Mouse (Mus musculus) spleen, postnatal 10 days (tissue): Measurements from ENCODE around the gene Epha6.

ENCODE experiments used
- DNase-seq, 2 experiments: peaks; one replicate each; pipeline ENCODE4 v3.0.0; 2021 to 2022; ENCODE audit warnings: low spot score in 2 of 2

Epha6 gene

GRCm38 (mm10) chr16:60605061-60605831, at the start of gene Epha6:
Epha6 (minus strand) TSS chr16:60605531.
- DNase-seq: no peak

DNA sequence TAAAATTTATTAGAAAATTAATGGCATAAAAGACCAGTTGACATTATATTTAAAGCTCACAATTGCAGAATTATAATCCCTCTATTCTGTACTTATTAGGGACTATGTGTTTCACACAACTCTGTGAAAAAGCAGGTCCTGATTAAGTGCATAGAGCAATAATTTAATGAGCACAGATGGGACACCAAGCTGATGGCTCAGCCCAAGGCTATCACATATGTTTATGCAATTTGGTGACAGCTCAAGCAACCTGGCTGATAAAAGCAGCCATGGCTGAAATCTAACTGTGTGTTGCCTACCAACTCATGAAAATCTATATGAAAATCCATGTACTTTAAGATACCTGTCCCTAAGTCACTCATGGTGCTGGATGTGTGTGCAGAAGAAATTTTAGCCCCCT, 46.4 kb upstream of the Epha6 start:
- DNase-seq: no peak

GRCm38 (mm10) chr16:60628091-60628490, 22.8 kb upstream of the Epha6 start:
- DNase-seq: no peak

DNA sequence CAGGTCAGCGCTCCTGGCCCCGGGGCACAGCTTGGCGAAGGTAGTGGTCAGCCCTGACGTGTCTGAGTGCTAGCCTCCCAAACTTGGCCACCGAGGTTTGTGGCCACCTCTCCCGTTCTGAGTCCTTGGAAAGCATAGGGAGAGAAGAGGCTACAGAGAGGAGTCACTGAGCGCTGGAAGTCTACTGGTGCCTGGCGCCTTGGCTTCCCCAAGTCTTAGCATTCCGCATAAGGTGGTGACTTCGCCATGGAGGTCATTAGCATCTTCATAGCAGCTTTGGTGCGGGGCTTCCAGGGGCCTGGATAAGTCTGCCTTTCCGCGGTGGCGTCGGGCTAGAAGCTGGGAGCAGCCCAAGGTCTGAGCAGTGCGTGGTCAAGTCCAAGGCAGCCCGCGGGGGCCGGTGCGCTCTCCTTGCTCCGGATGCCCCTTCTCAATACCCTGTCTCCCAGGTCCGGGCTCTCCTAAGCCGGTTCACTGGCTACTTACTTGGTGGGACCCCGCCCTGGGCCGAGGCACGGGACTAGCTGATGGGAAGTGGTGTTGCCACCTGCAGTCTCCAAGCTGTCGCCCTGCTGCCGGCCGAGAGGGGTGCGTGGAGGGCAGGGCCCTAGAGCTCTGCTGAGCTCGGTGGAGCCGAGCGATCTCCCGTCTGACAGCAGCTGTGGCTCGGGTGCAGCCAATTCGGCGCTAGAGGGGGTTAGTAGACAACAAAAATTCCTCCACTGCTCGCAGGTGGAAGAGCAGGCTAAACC, 677 bp upstream of the Epha6 start:
- no peak for DNase-seq

DNA sequence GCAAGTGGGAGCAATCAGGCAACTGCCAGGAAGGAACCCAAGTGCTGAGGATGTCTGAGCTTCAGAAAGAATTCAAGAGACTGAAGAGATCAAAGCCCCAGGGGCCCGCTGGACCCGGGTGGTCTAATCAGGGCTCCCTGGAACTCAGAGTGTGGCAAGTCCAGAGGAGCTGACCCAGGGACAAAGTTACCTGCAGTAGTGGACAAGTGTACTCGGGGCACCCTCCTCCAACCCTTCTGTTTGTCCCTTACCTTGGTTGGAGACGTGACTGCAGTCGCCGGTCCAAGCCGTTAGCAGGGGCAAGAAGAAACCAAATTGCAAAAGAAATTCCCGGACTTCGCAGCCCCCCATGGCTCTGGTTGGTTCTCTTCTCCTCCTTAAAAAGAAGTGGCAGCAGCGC, 718 bp downstream of the Epha6 start:
- DNase-seq: no peak

DNA sequence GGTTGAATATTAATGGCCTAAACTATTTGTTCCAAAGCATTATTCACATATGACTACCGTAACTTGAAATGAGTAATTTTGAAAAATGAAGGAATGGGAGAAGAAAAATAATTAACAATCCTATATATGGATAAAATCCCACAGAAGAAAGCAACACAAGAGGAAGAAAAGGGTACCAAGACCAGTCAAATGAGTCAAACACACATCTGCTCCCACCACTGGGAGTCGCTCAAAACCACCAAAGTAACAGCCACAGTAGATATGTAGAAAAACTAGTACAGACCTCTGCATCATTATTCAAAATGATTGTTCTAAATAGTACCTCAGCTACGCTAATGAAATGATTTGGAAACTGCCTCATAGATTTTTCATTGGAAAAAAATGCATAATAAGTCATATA, 20.0 kb downstream of the Epha6 start:
- no peak for DNase-seq

DNA sequence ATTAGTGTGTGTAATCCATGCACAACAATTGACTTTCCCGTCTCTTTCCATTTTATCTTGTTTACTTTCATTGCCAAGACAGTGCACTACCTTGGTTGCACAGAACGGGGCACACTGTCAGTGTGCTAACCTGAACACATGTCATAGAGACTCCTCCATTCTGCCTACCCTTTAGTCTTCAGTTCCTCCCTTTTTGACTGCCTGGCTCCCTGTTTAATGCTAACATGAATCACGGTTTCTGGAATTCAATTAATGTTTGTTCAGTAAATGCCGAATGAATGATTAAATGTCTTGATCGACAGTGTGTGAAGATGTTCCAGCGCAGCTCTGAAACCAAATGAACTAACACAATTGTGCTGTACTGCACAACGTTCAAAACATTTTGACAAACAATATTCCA, 20.6 kb downstream of the Epha6 start:
- DNase-seq: no peak

DNA sequence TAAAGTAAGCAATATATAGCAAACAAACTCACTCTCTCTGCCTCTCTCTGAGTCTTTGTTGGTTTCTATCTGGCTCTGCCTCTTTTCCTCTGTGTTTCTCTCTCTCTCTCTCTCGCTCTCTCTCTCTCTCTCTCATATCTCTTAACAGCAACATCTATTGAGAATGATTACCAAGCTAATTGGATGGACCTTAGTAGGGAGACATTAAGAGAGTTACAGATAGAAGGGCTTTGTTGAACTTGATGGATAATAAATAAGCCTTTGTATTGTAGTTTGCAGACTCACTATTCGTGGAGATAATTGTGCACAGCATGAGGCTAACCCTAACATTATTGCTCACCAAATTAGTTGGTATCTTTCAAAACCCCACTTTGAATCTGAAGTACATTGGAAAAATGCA, 34.8 kb downstream of the Epha6 start:
- DNase-seq: no peak

- DNase-seq: no peak
Observed at GRCm38 (mm10) chr16:60544385-60544784, 60.9 kb downstream of the Epha6 start.

- no peak for DNase-seq
Observed at GRCm38 (mm10) chr16:60538233-60538632, 67.1 kb downstream of the Epha6 start.

DNA sequence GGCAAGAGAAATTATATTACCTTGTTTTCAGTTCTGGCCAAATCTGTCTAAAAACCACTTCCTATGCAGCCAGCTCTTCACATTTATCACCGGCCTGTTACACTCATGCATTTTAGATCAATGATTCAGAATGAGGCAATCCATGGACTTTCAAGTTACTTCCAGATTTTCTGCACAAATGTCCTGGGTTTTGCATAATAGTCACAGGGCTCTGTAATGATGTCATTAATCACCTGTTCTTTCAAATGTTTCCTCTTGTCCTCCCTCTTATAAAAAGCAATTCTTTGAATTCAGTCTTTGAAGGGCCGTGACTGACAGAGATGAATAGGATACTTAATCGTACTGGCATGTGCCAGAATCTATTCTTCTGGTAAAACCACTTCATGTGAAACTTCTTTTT, 95.6 kb downstream of the Epha6 start:
- no peak for DNase-seq

- DNase-seq: no peak
Observed at GRCm38 (mm10) chr16:60499567-60499966, 105.8 kb downstream of the Epha6 start.

DNA sequence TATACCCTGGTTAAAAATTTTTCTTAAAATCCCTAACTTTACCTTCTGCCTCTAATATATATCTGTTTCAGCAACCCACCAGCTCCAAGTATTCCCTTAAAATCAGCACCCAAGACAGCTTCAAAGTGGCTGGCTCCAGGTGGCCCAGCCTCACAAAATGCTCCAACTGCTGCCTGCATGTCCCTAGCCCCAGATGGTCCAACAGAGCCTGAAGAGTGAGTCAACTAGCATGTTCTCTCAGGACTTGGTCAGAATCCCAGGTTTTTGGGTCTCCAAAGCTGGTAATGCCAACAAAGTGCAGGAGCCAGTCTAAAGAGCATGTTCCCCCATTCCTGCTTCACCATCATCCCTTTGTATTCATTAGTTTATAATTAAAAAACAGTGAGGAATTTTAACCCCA, 129.6 kb downstream of the Epha6 start:
- no peak for DNase-seq

DNA sequence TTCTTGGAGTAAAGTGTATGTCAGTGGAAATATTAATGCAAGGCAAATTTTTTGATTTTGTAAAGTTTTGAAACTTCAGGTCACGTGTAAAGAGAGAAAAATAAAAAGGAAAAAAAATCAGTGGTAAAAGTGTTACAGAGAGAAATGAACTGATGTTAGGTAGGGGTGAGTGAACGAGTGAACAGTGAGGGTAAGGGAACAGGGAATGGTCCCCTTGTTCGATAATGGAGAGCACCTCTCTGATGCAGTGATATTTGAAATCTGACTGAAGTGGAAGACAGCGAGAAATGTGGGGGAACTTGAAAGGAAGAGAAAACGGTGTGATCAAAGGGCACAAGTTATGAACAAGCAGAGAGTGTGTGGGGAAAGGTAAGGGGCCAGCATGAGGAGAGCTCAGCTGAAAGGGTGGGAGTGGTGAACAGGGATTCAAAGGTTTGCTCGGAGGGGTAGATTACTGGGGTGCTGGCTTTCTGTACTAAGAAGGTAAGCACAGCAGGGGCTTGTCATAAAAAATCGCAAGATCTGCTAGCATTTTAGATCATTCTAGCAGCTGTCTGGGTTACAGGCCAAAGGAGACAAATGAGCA, 137.0 kb downstream of the Epha6 start:
- DNase-seq: no peak

- peak in 1 of 2 experiments; percentile 9 for DNase-seq
Observed at GRCm38 (mm10) chr16:60435283-60435682, 170.0 kb downstream of the Epha6 start.

DNA sequence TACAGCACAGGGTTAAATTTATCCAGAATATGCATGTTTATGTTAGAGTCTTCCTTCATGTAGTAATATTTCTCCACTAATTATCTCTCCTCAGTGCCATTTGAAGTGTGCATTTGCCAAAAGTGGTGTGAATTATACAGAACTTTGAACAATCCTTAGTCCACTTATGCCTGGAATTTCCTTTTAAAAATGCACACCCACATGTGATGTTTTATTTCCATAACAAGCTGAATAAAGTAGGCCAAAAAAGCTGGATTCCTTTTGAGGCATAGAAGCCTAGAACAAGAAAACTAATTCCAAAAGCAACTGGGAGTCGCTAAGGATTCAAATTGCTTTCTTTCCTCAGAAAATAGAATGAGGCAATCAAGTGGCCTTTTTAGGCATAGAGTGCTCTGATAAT, 171.1 kb downstream of the Epha6 start:
- DNase-seq: no peak

DNA sequence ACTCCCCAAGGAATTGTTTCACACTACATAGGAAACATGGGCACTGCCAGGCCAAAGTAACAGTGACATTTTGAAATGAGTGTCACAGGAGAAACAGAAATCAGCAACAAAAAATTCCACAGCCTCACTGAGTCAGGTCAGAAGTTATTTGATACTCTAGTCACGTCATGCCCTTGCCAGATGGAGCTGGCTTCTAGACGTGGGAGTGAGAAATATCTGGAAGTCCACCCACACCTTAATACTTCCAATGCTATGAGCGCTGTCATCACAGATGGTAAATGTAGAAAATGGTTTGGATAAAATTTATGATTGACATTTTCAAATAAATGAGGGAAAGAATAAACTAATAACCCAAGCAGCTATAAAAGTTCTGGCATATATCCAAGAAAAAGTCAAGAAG, 210.0 kb downstream of the Epha6 start:
- DNase-seq: no peak

DNA sequence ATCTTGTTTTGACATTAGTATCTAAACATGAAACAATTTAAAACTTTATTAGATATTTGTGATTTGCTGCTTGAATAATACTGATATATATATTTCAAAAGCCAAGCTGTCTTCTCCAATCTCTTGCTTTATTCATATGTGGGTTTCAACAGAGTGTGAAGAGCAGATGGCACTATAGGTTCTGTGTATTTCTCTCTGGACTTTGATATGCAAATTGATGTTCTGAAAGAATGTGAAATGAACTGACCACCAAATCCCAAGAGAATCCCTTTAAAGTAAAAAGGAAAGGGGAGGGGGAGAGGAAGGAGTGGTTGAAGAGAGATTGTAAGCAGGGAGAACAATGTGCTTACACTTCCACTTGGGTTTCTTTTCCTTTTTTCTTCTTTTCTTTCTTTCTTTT, 212.4 kb downstream of the Epha6 start:
- no peak for DNase-seq

DNA sequence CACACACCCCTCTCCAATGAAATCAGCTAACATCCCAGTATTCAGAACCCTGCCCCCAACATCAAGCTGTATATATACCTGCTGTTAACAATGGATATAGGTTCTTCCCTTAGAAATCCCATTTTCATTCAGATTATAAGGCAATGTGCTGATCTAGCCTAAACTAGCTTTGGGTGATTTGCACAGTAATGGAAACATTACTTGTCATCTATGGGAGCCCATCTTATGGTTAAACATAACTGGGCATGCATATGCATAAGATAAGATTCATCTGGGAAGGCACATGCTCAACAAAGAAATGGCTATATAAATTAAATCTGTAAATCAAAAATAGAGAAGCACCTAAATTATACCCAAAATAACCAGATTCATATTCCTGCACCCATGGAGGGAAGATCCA, 230.2 kb downstream of the Epha6 start:
- DNase-seq: no peak

GRCm38 (mm10) chr16:60283963-60284362, 321.4 kb downstream of the Epha6 start:
- no peak for DNase-seq

DNA sequence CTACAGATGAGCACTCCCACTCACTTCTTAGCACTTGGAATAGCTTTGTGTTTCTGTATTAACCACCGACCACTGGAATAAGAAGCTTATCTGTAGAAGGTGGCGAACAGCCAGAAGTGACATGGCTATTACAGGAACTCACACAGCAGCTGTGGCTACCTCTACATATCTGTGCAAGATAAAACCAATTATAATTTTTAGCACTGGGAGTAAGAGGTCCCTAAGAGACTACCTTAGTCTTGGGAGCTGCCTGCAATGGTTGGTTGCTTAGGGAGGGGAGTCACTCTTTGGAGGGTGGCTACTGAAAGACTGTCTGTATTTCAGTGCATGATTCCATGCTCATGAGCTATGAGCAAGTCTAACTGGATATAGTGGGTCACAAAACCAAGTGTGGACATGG, 331.2 kb downstream of the Epha6 start:
- no peak for DNase-seq

- DNase-seq: no peak
Observed at GRCm38 (mm10) chr16:60266367-60267351, 338.7 kb downstream of the Epha6 start.
